Comparison of ENCODE assay signal across 16 mouse cellular contexts in genomic region chr16:55663946-55664345, GRCm38 (mm10).
DNase-seq lines count a peak whose midpoint lies in the region; ATAC-seq and TF ChIP-seq lines count a peak whose summit lies in the region.
"Had no signal": no experiment of that assay in that cellular context is flagged by ENCODE, and none has a peak within 500 bp of the region (broad histone marks: within the 10 kb centered on the region; RNA-seq: fewer than 3 reads in every experiment).

No protein-coding gene starts in this region.

- H3K36me3 ChIP-seq in macrophage (ENCODE audit: inconsistent target): no peaks in the 10 kb centered on the region
- no peaks in the 10 kb centered on the region for H3K36me3 ChIP-seq in stomach, postnatal 0 days (ENCODE audit: control insufficient read depth, insufficient read depth, low read length)
- H3K36me3 ChIP-seq: liver, embryonic 15.5 days had no signal

- H3K4me2 ChIP-seq in stomach, postnatal 0 days (replicated peaks; ENCODE audit: low read depth): no peak overlapping the region
- H3K4me2 ChIP-seq: liver, embryonic 15.5 days; midbrain, embryonic 11.5 days had no signal

- TF ChIP-seq CTCF in stomach, postnatal 0 days (IDR thresholded peaks at IDR 0.05; ENCODE audit: low read depth): no peak

- H3K4me3 ChIP-seq in macrophage (ENCODE audit: inconsistent target): no peak overlapping the region
- no peak overlapping the region for H3K4me3 ChIP-seq in stomach, postnatal 0 days (ENCODE audit: low read depth, low read length)
- H3K4me3 ChIP-seq: layer of hippocampus, adult 2 months; liver, embryonic 15.5 days; myocyte had no signal

- no peaks in the 10 kb centered on the region for H3K9me3 ChIP-seq in stomach, postnatal 0 days (ENCODE audit: control insufficient read depth, low read length)
- H3K9me3 ChIP-seq: liver, embryonic 15.5 days had no signal

- ATAC-seq in stomach, postnatal 0 days (ENCODE audit: low FRiP score, low TSS enrichment): no peak
- ATAC-seq: hindbrain, postnatal 0 days had no signal

- H3K4me1 ChIP-seq in stomach, postnatal 0 days (replicated peaks; ENCODE audit: control insufficient read depth, insufficient read depth): no peaks in the 10 kb centered on the region
- H3K4me1 ChIP-seq: liver, embryonic 15.5 days had no signal

- TF ChIP-seq EP300 in stomach, postnatal 0 days (optimal IDR thresholded peaks at IDR 0.05): no peak

- peak overlapping the region; percentile 60 for H3K27ac ChIP-seq in macrophage
- no peak overlapping the region for H3K27ac ChIP-seq in stomach, postnatal 0 days (replicated peaks)
- H3K27ac ChIP-seq: hindbrain, postnatal 0 days; layer of hippocampus, adult 2 months; liver, embryonic 15.5 days had no signal

- H3K27me3 ChIP-seq in stomach, postnatal 0 days (ENCODE audit: control insufficient read depth, insufficient read depth, low read length): no peaks in the 10 kb centered on the region
- H3K27me3 ChIP-seq: liver, embryonic 15.5 days had no signal

- no peaks in the 10 kb centered on the region for H3K79me2 ChIP-seq in macrophage (ENCODE audit: inconsistent target)

- no peak overlapping the region for H3K9ac ChIP-seq in stomach, postnatal 0 days (ENCODE audit: low read length)
- H3K9ac ChIP-seq: liver, embryonic 15.5 days had no signal

- WGBS in macrophage (ENCODE audit: missing documents): 22% methylated on average over 1 of the region's 1 CpGs
- WGBS in stomach, postnatal 0 days: 67% methylated on average over 1 of the region's 1 CpGs

- DNase-seq in kidney, adult 9 months: peak; percentile 7
- DNase-seq in kidney, postnatal 14 days: no peak
- peak; percentile 60 for DNase-seq in adipocyte (ENCODE audit: low spot score)
- DNase-seq in brain, adult 2 months (ENCODE audit: low read depth, low spot score): peak; percentile 29
- no peak for DNase-seq in right cerebral cortex, adult 18-20 months
- DNase-seq in stomach, postnatal 0 days (ENCODE audit: low spot score): no peak
- DNase-seq: cerebellum, adult 8-10 months; embryo, embryonic 11 days; gastrocnemius, postnatal 10 days; kidney, adult 8-10 months had no signal

Comparison
In these comparisons a context has a peak if more than half of its experiments do, and no peak if none do; other contexts are left out.
1. DNase-seq: peak in kidney, adult 9 months (single experiment), adipocyte (single experiment) and brain, adult 2 months (single experiment); none in kidney, postnatal 14 days (single experiment), right cerebral cortex, adult 18-20 months (single experiment) and stomach, postnatal 0 days (single experiment).